Mouse (Mus musculus) G1E (cell line): Measurements from ENCODE around the gene Ccdc73. TPM values are rescaled to one million over a fixed set of nuclear protein-coding genes. Genes with fewer than 3 reads are reported as not detected.
A peak's percentile ranks its signal among the peaks of the same experiment; 100 is the strongest.

Experiments used
- ATAC-seq: 2 replicates; pipeline ENCODE4 v1.8.0; 2016; ENCODE audit warnings: mild to moderate bottlenecking; ENCODE audit not compliant: insufficient number of reproducible peaks, poor library complexity, low FRiP score, severe bottlenecking; ENCODE audit errors: extremely low read depth
- DNase-seq: peaks from one replicate; pipeline ENCODE4 v3.0.0; 2012; ENCODE audit warnings: low spot score
- H3K27me3 ChIP-seq: 2 replicates; pipeline ENCODE4 v1.6.1; 2012; ENCODE audit warnings: mild to moderate bottlenecking, low read length, inconsistent platforms; ENCODE audit not compliant: insufficient read depth
- H3K36me3 ChIP-seq: replicated peaks from 2 replicates; pipeline ENCODE3; 2012; ENCODE audit warnings: mild to moderate bottlenecking, inconsistent platforms
- H3K4me1 ChIP-seq: 2 replicates; pipeline ENCODE4 v1.6.1; 2012; ENCODE audit warnings: low read depth, low read length, inconsistent platforms, mixed read lengths; ENCODE audit not compliant: insufficient read depth
- H3K4me3 ChIP-seq: 2 replicates; pipeline ENCODE4 v1.5.1; 2012; ENCODE audit warnings: low read depth, mild to moderate bottlenecking, inconsistent platforms, low read length, moderate library complexity, mixed read lengths
- H3K9me3 ChIP-seq: replicated peaks from 2 replicates; pipeline ENCODE4 v1.6.1; 2012; ENCODE audit warnings: inconsistent platforms
- CTCF ChIP-seq: IDR thresholded peaks from 2 replicates; pipeline ENCODE4 v1.5.1; 2012; ENCODE audit warnings: low read depth, low read length, inconsistent platforms, mixed read lengths
- GATA1 ChIP-seq: IDR thresholded peaks from 2 replicates; pipeline ENCODE4 v1.6.1; 2012; ENCODE audit warnings: borderline replicate concordance, low read length, inconsistent platforms, mixed read lengths
- GATA2 ChIP-seq: IDR thresholded peaks from 2 replicates; pipeline ENCODE4 v1.6.1; 2012; ENCODE audit warnings: low read depth, low read length, inconsistent platforms, borderline replicate concordance
- POLR2AphosphoS5 ChIP-seq: IDR thresholded peaks from 2 replicates; pipeline ENCODE4 v1.6.1; 2012; ENCODE audit warnings: low read depth, low read length, inconsistent platforms; ENCODE audit not compliant: insufficient replicate concordance
- TAL1 ChIP-seq: conservative IDR thresholded peaks from 2 replicates; pipeline ENCODE4 v1.6.1; 2012; ENCODE audit warnings: low read depth, low read length, inconsistent platforms, mixed read lengths
- polyA plus RNA-seq: library from polyadenylated mRNA; stranded (reverse); fragments of >175 nt; gene quantifications from 2 replicates; pipeline ENCODE4 v1.2.3, GENCODE M21; 2012
- total RNA-seq, 2 experiments: library from RNA; stranded (forward) in 1 of 2; stranded (reverse) in 1 of 2; fragments of 200-1000 nt in 1 of 2; fragments of >200 nt in 1 of 2; fragmentation: Nextera tagmentation in 1 of 2; gene quantifications; 2 replicates each; pipeline ENCODE4 v1.2.3; 2014 to 2017

Gene Ccdc73
- total and polyA plus RNA-seq, 3 experiments: 0.66 to 34.6 TPM; not detected in 1

DNA sequence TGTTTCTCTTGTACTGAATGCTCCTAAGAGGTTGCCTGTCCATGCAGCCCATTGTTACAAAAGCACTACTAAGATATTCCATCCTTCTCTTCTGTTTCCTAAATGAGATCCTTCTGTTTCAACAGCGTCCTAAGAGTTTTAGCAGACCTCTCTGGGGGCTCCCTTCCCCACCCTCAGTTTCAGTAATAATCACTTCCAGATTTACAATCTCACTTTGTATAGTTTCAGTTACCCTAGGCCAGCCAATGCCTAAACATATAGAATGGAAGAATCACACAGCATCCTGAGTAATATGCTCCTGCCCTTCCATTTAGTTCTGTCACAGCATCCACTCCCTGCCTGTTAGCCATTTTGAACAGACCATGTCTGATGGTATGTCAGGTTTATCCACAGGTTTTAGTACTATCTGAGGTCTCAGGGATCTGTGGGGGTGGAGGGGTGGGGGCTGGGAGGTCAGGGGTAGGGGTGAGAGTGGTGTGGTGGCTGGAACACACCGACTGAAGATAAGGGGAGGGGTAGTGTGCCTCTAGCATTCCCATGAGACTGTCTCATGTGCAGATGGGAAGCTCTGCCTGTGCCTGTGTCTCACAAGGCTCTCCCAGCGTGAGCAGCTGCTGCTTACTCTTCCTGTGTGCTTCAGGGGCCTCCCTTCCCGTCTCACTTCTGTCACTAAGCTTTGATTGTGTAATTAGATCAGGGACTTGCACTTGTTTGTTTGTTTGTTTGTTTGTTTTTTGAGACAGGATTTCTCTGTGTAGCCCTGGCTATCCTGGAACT, 20.8 kb upstream of the Ccdc73 start:
- Histone ChIP-seq H3K4me1 (peaks cover 5% of the 10 kb centered on the region; the same call in 1 of the 2 replicates), H3K36me3 (no peaks in the 10 kb centered on the region), H3K9me3 (no peaks in the 10 kb centered on the region), H3K27me3 (peaks cover 22% of the 10 kb centered on the region), H3K4me3 (no peak overlapping the region)
- TF ChIP-seq CTCF (no peak), TAL1 (no peak), GATA1 (no peak), POLR2AphosphoS5 (no peak), GATA2 (no peak)
- DNase-seq (no peak), ATAC-seq (no peak)

DNA sequence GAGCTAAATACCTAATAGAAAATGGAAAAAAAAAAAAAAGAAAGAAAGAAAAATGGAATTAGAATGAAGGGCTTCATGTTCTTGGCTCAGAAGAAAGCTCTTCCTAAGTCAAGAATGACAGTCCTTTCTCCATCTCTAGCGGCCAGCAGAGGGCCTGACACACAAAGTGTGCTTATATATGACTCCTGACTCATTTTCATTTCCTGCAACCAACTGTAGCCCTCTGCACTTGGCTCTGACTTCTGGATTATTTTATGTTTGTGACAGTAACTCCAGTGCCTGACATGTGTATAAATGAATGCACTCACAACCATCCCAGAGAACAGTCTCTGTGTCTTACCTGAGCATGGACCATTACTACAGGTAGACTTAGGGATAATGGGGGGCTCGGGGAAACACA, 20.0 kb upstream of the Ccdc73 start:
- Histone ChIP-seq H3K9me3 (no peaks in the 10 kb centered on the region), H3K4me1 (peaks cover 5% of the 10 kb centered on the region; the same call in 1 of the 2 replicates), H3K36me3 (no peaks in the 10 kb centered on the region), H3K4me3 (no peak overlapping the region), H3K27me3 (peaks cover 22% of the 10 kb centered on the region)
- ATAC-seq (no peak), DNase-seq (no peak)
- no peak for TF ChIP-seq TAL1
- TF ChIP-seq POLR2AphosphoS5: no peak
- no peak for TF ChIP-seq CTCF
- TF ChIP-seq GATA2: no peak
- TF ChIP-seq GATA1: no peak

DNA sequence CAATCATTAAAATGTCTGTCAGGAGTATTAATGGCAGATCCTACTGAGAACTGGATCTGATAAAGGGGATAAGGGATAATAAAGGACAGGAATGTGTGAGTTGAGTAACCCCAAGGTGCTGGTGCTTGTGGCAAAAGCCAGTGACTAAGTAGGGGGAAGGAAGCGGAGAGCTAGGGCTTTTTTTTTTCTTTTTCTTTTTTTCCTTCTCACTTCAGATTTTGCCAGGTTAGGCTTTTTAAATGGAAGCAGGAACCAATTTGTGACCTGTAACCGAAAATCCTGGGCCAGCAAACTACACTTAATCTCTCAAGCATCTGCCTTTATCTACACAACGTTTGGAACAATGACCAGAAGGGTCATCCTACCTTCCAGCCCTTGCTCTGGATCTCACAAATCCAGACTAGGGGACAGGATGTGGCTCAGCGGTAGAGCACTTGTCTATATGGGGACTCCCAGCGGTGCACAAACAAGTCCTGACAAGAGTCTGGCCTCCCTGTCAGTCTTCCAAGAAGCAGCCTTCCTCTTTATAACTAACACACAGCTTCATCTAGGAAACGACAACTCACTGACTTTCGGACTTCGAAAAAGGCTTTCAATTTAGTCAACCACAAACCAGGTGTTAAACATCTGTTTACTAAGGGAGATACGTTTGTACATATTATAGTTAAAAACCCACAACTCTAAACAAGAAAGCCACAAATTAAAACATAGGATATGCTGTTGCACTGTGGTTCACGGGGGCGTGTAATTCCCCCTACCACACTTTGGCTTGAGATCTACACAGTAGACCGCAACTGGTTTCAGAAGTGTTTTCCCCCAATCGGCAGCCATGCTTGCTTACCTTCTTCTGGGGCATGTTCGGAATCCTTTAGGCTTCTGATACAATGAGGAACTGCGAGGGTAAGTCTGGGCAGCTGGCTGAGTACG, 19.1 kb upstream of the Ccdc73 start:
- Histone ChIP-seq H3K27me3 (peaks cover 25% of the 10 kb centered on the region), H3K4me3 (no peak overlapping the region), H3K9me3 (no peaks in the 10 kb centered on the region), H3K4me1 (peaks cover 5% of the 10 kb centered on the region; the same call in 1 of the 2 replicates), H3K36me3 (no peaks in the 10 kb centered on the region)
- no peak for ATAC-seq
- DNase-seq: no peak
- TF ChIP-seq TAL1: no peak
- TF ChIP-seq CTCF: no peak
- TF ChIP-seq GATA2: no peak
- TF ChIP-seq GATA1: no peak
- TF ChIP-seq POLR2AphosphoS5: no peak

DNA sequence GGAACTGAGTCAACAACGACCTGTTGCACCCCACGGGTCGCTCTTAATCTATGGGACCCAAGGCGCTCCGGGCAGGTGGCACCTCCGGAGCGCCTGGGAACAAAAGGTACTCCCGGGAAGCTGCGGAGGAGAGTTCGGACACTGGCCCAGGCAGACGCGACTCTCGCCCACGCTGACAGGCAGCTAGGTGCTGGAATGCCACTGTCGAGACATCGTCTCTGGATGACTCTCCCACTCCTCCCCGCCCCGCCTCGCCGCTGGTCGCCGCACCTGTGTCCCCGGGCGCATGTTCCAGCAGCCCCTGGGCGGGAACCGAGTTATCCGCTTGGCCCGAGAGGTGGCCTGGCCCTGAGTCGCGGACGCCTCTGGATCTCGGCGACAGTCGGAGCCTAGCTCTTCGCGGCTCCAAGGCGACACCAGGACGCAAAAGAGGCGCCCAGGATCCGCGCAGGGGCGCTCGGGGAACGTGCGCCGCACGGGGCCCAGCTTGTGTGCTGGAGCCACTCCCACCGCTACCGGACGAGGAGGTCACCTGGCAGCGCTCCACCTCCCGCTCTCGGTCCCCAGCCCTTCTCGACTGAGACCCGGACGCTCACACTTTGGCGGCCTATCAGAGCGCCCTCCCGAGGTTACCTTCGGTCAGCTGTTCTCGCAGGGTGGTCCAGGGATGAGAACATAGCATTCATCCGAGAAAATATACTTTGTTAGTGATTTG, 18.2 kb upstream of the Ccdc73 start, which contains the start of gene Prrg4:
Gene Prrg4, minus strand, starts transcription at position 601 of the 715 bp plus-strand sequence.
- no peak for TF ChIP-seq TAL1
- TF ChIP-seq POLR2AphosphoS5: no peak
- no peak for TF ChIP-seq GATA1
- TF ChIP-seq CTCF: no peak
- no peak for TF ChIP-seq GATA2
- DNase-seq (no peak), ATAC-seq (no peak)

DNA sequence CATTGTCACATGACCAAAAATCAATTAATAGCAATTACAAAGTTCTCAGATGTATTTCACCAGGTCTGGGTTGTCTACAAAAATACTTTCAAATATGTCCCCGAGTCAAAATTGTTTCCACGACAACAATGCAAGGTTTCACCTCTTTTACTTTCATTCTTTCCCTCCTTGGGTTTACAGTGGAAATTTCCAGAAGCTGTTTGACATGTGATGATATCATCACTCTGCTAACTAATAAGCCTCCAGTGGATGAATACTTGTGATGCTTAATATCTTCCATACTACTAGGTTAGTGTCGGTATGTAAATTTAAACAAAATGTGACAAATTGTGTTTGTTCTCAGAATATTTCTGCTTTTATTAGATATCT, 17.6 kb upstream of the Ccdc73 start:
- Histone ChIP-seq H3K4me3 (no peak overlapping the region), H3K9me3 (no peaks in the 10 kb centered on the region), H3K4me1 (peaks cover 5% of the 10 kb centered on the region; the same call in 1 of the 2 replicates), H3K27me3 (peaks cover 25% of the 10 kb centered on the region), H3K36me3 (no peaks in the 10 kb centered on the region)
- ATAC-seq (no peak), DNase-seq (no peak)
- TF ChIP-seq POLR2AphosphoS5 (no peak), GATA1 (no peak), CTCF (no peak), GATA2 (no peak), TAL1 (no peak)

More for the DNA sequence above, 18.2 kb upstream of the Ccdc73 start, which contains the start of gene Prrg4:
- H3K36me3 ChIP-seq: no peaks in the 10 kb centered on the region
- peaks cover 25% of the 10 kb centered on the region for H3K27me3 ChIP-seq
- H3K4me3 ChIP-seq: peak within 1 kb of the TSS; percentile 15; the same call in 1 of the 2 replicates
- peaks cover 5% of the 10 kb centered on the region; the same call in 1 of the 2 replicates for H3K4me1 ChIP-seq
- no peaks in the 10 kb centered on the region for H3K9me3 ChIP-seq

DNA sequence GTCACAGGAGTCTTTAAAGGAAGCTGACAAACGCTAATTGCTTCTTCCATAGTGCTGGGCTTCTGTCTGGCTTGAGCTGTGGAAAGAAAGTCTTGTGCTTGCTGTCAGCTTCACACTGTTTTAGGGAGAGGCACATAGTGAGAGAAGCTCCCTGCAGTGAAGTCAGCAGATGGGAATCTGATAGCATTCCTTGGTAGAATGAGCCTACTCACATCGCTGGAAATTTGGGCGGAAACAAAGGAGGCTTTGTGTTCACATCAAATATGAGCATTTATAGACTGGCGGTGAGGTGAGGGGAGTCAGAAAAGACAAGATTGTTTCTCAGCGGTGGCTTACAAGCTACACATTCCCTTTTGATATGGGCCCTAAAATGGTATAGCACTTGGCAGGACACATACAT, 15.9 kb upstream of the Ccdc73 start:
- H3K9me3 ChIP-seq: no peaks in the 10 kb centered on the region
- peaks cover 5% of the 10 kb centered on the region; the same call in 1 of the 2 replicates for H3K4me1 ChIP-seq
- ATAC-seq: no peak
- TF ChIP-seq GATA1 (no peak), POLR2AphosphoS5 (no peak), CTCF (no peak), TAL1 (no peak), GATA2 (no peak)
- peaks cover 25% of the 10 kb centered on the region for H3K27me3 ChIP-seq
- no peak overlapping the region for H3K4me3 ChIP-seq
- no peak for DNase-seq
- no peaks in the 10 kb centered on the region for H3K36me3 ChIP-seq
